In genomic region chr17:23745301-23746251, GRCm38 (mm10) we compare ENCODE assay signal across 9 mouse cellular contexts. TPM values are rescaled to one million over a fixed set of nuclear protein-coding genes. Genes with fewer than 3 reads are reported as not detected.
A peak's percentile ranks its signal among the peaks of the same experiment; 100 is the strongest.
DNase-seq lines count a peak whose midpoint lies in the region; ATAC-seq and TF ChIP-seq lines count a peak whose summit lies in the region.
"Had no signal": no experiment of that assay in that cellular context is flagged by ENCODE, and none has a peak within 500 bp of the region (broad histone marks: within the 10 kb centered on the region; RNA-seq: fewer than 3 reads in every experiment).

TSS of gene Kremen2 (minus strand) at chr17:23745833.

- peak within 1 kb of the TSS; percentile 30 for H3K4me3 ChIP-seq in heart, postnatal 0 days (ENCODE audit: low read depth, low read length)
- H3K4me3 ChIP-seq in intestine, postnatal 0 days (ENCODE audit: low read depth, low read length) = peak within 1 kb of the TSS; percentile 29
- H3K4me3 ChIP-seq in olfactory bulb, adult 2 months (ENCODE audit: insufficient read depth, low read depth, low read length) = peak within 1 kb of the TSS; percentile 17

- under 1% methylated on average over 44 of the region's 45 CpGs for WGBS in heart, postnatal 0 days
- WGBS in intestine, postnatal 0 days = under 1% methylated on average over 43 of the region's 45 CpGs
- WGBS in olfactory bulb, adult 2 months = 2% methylated on average over 44 of the region's 45 CpGs

- TF ChIP-seq CTCF in heart, postnatal 0 days (IDR thresholded peaks at IDR 0.05; ENCODE audit: low read depth) = no peak
- TF ChIP-seq CTCF in intestine, postnatal 0 days (IDR thresholded peaks at IDR 0.05; ENCODE audit: low read depth) = no peak
- TF ChIP-seq CTCF in olfactory bulb, adult 2 months (IDR thresholded peaks at IDR 0.05; ENCODE audit: insufficient read depth, low read depth, low read length) = no peak

- TF ChIP-seq POLR2A in olfactory bulb, adult 2 months (IDR thresholded peaks at IDR 0.05; ENCODE audit: insufficient read depth, low read depth, low read length) = no peak

- no peaks in the 10 kb centered on the region for H3K9me3 ChIP-seq in heart, postnatal 0 days (replicated peaks; ENCODE audit: control insufficient read depth, low read length)
- H3K9me3 ChIP-seq in intestine, postnatal 0 days (ENCODE audit: control insufficient read depth) = no peaks in the 10 kb centered on the region

- peaks cover 70% of the 10 kb centered on the region for H3K27me3 ChIP-seq in heart, postnatal 0 days (ENCODE audit: control insufficient read depth, insufficient read depth, low read length)
- peaks cover 44% of the 10 kb centered on the region for H3K27me3 ChIP-seq in intestine, postnatal 0 days (replicated peaks; ENCODE audit: control insufficient read depth, insufficient read depth, low read length)

- no peak for TF ChIP-seq EP300 in heart, postnatal 0 days (IDR thresholded peaks at IDR 0.05; ENCODE audit: low read depth)

- no peaks in the 10 kb centered on the region for H3K36me3 ChIP-seq in heart, postnatal 0 days (replicated peaks; ENCODE audit: control insufficient read depth, insufficient read depth, low read length)
- no peaks in the 10 kb centered on the region for H3K36me3 ChIP-seq in intestine, postnatal 0 days (ENCODE audit: control insufficient read depth, insufficient read depth)

- DNase-seq in heart, postnatal 0 days (ENCODE audit: low spot score) = no peak
- DNase-seq in heart, adult 9 months (ENCODE audit: low spot score in 2 of 2) = no peak
- peak; percentile 35 for DNase-seq in embryo, embryonic 10.5 days (ENCODE audit: low spot score)
- no peak for DNase-seq in ovary, postnatal 10 days (ENCODE audit: low spot score)
- no peak for DNase-seq in spleen, adult 12 weeks (ENCODE audit: low spot score)
- DNase-seq in kidney, adult 11 months = no peak

- ATAC-seq in heart, postnatal 0 days (ENCODE audit: insufficient read depth, low read depth) = no peak
- ATAC-seq in intestine, postnatal 0 days = no peak

- peak within 1 kb of the TSS; percentile 38 for H3K4me2 ChIP-seq in heart, postnatal 0 days (ENCODE audit: low read depth, low read length)
- peak within 1 kb of the TSS; percentile 68 for H3K4me2 ChIP-seq in intestine, postnatal 0 days (replicated peaks; ENCODE audit: low read depth)

- no peak within 1 kb of the TSS for H3K27ac ChIP-seq in heart, postnatal 0 days (ENCODE audit: low read depth)
- H3K27ac ChIP-seq in intestine, postnatal 0 days (ENCODE audit: low read depth, low read length) = no peak within 1 kb of the TSS
- no peak within 1 kb of the TSS for H3K27ac ChIP-seq in olfactory bulb, adult 2 months (ENCODE audit: insufficient read depth, low read depth, low read length)

- no peak within 1 kb of the TSS for H3K9ac ChIP-seq in heart, postnatal 0 days (replicated peaks; ENCODE audit: low read depth, low read length)
- H3K9ac ChIP-seq in intestine, postnatal 0 days (ENCODE audit: low read depth, low read length) = no peak within 1 kb of the TSS

- peaks cover 12% of the 10 kb centered on the region for H3K4me1 ChIP-seq in heart, postnatal 0 days (ENCODE audit: control insufficient read depth, insufficient read depth)
- peaks cover 4% of the 10 kb centered on the region; the same call in 1 of the 2 replicates for H3K4me1 ChIP-seq in intestine, postnatal 0 days (replicated peaks; ENCODE audit: control insufficient read depth, insufficient read depth, low read length)
- H3K4me1 ChIP-seq in olfactory bulb, adult 2 months (ENCODE audit: control insufficient read depth, insufficient read depth, low read length) = peaks cover 30% of the 10 kb centered on the region

RNA-seq across cellular contexts. Expression of gene Kremen2, which starts in this region (rescaled TPM):
- total RNA-seq in heart, postnatal 0 days (2014; rRNA removed; ENCODE audit: low replicate concordance) = 0.97 TPM in 1 of 2 replicates, not detected in the other
- not detected in 2 replicates for polyA plus RNA-seq in heart, postnatal 0 days (2015; fragmentation: Nextera tagmentation; extraction: Ambion mirVana)
- polyA plus RNA-seq in intestine, postnatal 0 days (2015; fragmentation: Nextera tagmentation; extraction: Ambion mirVana) = 2.7 and 2.8 TPM in 2 replicates
- polyA plus RNA-seq in olfactory bulb, adult 2 months (2012; ENCODE audit: insufficient read depth, insufficient read length, low replicate concordance, missing spikeins) = not detected in 2 replicates
- total RNA-seq: liver, adult 2 months had no signal
